Mouse (Mus musculus): ENCODE results near the gene Gm43552. TPM values are rescaled to one million over a fixed set of nuclear protein-coding genes. Genes with fewer than 3 reads are reported as not detected.
A peak's percentile ranks its signal among the peaks of the same experiment; 100 is the strongest.
"Not testable (repeated sequence)": the region's sequence is repeated elsewhere in the genome, so short reads cannot be mapped to it uniquely, and the experiment has no call there.

Gene Gm43552
- total RNA-seq, 2 experiments from 2014 or later: 2.0 to 3.0 TPM

GRCm38 (mm10) chr5:65491767-65492715 lies 592 bp downstream of the Gm43552 start:
- DNase-seq (ENCODE audit: low spot score in 2 of 2): peak; percentile 46 to 60

GRCm38 (mm10) chr5:65489830-65490229 lies 2.8 kb downstream of the Gm43552 start:
- no peak for DNase-seq (ENCODE audit: low spot score in 2 of 2)

DNA sequence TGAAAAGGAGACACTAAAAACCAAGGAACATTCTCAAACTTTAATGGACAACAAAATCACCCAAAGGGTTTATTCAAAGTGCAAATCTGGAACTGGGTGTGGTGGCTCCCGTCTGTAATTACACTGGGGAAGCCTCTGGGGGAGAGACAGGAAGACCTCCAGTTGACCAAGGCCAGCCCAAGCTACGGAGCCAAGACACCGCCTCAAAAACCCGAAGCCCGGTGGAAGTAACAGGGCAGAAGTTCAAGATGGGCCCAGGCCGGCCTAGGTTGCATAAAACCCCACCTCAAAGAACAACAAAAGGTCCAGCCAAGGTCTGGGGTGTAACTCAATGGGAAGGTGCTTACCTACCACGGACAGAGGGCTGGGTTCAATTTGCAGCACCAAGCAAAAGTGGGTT lies 3.9 kb downstream of the Gm43552 start:
- no peak for DNase-seq (ENCODE audit: low spot score in 2 of 2)

DNA sequence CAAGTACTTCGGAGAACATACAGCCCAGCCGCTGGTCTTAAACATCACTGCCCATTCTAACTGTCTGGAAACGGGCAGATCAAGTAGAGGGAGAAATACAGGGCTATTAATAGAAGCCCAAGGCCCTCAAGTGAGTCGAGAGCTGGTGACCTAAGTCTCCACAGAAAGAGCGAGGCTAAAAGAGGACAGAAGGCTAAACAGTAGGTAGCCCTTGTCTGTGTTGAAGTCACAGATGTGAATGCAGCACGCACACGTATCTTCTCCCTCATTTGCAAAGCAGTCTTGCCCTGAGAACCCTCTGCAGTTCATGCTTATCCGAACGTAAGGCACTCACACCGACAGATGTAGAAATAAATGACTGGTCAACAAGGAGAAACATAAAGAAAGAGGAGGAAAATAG lies 5.3 kb downstream of the Gm43552 start:
- no peak for DNase-seq (ENCODE audit: low spot score in 2 of 2)

GRCm38 (mm10) chr5:65486514-65486913 lies 6.1 kb downstream of the Gm43552 start:
- no peak for DNase-seq (ENCODE audit: low spot score in 2 of 2)

DNA sequence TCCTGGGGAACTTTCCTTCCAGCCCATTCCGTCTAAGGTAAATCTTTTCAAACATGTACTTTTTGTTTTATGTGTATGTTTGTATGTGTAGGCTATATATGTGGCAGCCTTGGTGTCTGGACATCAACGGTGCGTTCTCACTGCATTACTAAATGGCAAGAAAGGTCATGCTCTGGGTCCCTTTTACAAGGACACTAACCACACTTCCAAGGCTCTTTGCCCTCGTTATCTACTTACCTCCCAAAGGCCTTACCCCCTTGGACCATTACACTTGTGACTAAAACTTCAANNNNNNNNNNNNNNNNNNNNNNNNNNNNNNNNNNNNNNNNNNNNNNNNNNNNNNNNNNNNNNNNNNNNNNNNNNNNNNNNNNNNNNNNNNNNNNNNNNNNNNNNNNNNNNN lies 9.6 kb downstream of the Gm43552 start:
- DNase-seq (ENCODE audit: low spot score in 2 of 2): no peak

GRCm38 (mm10) chr5:65480511-65480910 lies 12.1 kb downstream of the Gm43552 start:
- DNase-seq (ENCODE audit: low spot score in 2 of 2): no peak

GRCm38 (mm10) chr5:65479681-65480445 lies 12.8 kb downstream of the Gm43552 start:
- no peak for DNase-seq (ENCODE audit: low spot score in 2 of 2)

DNA sequence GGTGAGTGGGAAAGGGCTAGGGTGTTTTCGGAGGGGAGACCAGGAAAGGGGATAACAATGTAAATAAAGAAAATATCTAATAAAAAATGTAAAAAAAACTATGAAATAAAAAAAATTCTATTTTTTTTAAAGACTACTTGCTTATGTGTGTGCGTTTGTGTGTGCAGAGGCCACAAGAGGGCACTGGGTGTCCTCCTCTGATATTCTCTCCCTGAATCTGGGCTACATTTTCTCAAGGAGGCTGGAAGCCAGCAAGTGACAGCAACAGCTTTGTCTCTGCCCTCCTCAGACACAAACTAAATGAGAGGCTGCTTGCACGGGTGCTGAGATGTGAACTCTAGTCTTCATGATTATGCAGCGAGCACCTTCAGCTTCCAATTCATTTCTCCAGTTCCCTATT lies 14.4 kb downstream of the Gm43552 start:
- DNase-seq (ENCODE audit: low spot score in 2 of 2): no peak

- not testable (repeated sequence) for DNase-seq (ENCODE audit: low spot score in 2 of 2)
These were observed 15.9 kb downstream of the Gm43552 start for GRCm38 (mm10) chr5:65476739-65477138.

- DNase-seq (ENCODE audit: low spot score in 2 of 2): no peak
These were observed 16.8 kb downstream of the Gm43552 start for GRCm38 (mm10) chr5:65475806-65476205.

GRCm38 (mm10) chr5:65469766-65470165 lies 22.9 kb downstream of the Gm43552 start:
- DNase-seq (ENCODE audit: low spot score in 2 of 2): peak; percentile 22 to 33

DNA sequence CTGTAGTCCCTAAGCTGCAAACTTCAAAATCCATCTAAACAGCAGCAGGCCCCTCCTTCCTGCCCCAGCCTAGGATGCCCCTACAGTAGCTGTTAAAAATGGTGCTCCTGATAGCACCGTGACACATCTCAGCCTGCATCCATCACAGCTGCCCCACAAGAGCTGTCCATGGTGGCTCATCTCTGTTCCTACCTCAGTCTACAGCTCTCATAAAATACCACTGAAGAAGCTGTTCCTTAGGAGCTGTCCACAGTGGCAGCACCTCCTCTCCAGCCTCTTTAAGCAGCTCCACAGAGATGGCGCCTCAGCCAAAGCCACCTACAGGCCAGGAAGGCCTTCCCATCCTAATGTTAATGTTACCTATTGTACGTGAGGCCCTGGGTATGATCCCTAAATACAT lies 25.7 kb downstream of the Gm43552 start:
- no peak for DNase-seq (ENCODE audit: low spot score in 2 of 2)

GRCm38 (mm10) chr5:65460361-65460760 lies 32.3 kb downstream of the Gm43552 start:
- no peak for DNase-seq (ENCODE audit: low spot score in 2 of 2)

GRCm38 (mm10) chr5:65459454-65459853 lies 33.2 kb downstream of the Gm43552 start:
- no peak for DNase-seq (ENCODE audit: low spot score in 2 of 2)

GRCm38 (mm10) chr5:65457846-65458245 lies 34.8 kb downstream of the Gm43552 start:
- no peak for DNase-seq (ENCODE audit: low spot score in 2 of 2)

- no peak for DNase-seq (ENCODE audit: low spot score in 2 of 2)
These were observed 35.4 kb downstream of the Gm43552 start for GRCm38 (mm10) chr5:65457086-65457827.

DNA sequence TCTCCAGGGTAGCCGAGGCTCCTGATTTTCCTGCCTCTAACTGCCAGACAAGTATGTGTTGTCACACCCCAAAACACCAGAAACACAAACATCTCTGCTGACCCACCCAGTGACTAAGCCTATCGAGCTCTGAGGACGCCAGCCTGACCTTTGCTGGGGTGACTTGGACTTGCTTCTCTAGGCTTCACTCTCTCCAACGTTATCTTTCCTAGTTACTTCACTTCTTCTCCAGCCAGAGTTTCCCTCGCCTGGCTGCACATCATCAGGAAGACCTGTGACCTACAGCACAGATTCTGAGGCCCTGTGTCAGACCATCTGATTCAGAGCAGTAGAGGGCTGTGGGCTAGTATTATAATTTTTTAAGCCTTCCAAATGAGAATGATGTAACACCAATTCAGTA lies 37.9 kb downstream of the Gm43552 start:
- no peak for DNase-seq (ENCODE audit: low spot score in 2 of 2)

DNA sequence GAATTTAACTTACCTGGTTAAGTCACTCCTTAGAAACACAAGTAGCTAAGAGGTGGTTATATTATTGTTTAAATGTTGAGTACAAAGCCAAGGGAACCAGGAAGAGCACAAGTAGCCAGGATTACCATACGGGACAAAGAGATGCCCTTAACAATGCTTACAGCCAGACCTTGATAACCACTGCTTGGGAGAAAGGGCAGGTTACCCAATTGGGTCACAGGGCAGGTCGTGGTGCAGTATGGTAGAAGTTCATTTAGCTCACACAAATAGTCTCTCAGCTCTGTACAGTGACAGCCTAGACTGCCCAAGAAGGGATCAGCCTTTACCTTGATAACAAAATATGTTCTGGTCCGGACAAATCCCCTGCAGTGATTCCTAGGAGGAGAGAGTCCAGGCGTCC lies 43.7 kb downstream of the Gm43552 start:
- no peak for DNase-seq (ENCODE audit: low spot score in 2 of 2)

DNA sequence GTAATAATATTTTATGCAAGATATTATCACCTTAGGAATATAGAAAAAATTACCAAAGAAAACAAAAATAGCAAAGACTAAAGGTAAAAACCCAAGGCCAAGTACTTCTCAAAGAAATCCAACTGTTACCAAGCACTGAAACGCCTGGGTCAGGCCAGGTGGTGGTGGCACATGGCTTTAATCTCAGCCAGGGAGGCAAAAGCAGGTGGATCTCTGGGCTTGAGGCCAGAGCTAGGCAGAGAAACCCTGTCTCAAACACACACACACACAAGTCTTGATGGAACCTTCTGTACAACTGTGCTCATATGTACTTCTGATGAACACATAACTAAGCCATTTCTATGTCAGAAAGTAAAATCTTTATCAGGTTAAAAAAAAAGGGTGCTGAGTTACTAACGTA lies 44.8 kb downstream of the Gm43552 start:
- DNase-seq (ENCODE audit: low spot score in 2 of 2): no peak

DNA sequence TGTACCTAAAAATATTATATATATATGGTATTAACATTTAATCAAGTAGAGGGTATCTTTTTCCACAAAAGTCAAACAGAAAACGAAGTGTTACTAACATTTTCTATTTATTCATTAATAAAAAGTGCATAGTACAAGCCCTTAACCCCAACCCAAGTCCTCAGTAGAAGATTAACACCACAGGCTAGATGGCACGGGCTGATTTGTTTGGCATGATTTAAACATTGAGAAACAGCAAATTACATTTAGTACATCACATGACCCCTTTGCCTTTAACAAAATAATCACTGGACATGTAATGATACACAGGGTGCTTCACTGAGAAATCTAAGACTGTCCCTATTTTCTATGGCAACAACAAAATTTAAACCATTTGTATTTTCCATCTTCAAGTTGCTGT lies 45.9 kb downstream of the Gm43552 start:
- DNase-seq (ENCODE audit: low spot score in 2 of 2): no peak
